ENCODE assay signal across 8 mouse cellular contexts in the genomic region with DNA sequence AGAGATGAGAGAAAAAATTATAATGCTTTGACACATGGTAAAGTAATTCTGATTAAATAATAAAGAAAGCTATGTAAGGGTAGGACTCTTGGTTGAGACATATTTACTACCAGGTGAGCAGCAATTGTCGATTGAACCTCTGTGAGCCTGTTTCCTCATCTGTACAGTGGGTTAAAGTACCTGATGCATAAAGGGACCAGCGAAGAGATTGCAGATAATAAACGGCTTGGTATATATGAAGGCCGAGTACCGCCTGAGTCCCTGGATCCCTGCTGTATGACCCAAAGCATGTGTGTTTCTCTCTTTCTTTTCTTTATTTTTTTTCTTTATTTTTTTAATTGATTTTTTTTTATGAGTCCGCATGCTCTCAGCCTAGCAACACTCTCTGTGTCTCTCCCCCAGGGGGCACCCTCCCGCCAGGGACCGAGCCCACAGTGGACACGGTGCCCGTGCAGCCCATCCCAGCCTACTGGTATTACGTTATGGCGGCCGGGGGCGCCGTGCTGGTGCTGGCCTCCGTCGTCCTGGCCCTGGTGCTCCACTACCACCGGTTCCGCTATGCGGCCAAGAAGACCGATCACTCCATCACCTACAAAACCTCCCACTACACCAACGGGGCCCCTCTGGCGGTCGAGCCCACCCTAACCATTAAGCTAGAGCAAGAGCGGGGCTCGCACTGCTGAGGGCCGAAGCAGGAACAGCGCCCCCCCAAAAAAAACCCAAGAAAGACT.
A peak's percentile ranks its signal among the peaks of the same experiment; 100 is the strongest.
DNase-seq lines count a peak whose midpoint lies in the region; ATAC-seq and TF ChIP-seq lines count a peak whose summit lies in the region.

No protein-coding gene starts in this region.

- H3K9ac ChIP-seq in ES-Bruce4 (ENCODE audit: low read depth, poor library complexity, severe bottlenecking) = peak overlapping the region; percentile 21
- no peak overlapping the region for H3K9ac ChIP-seq in embryonic facial prominence, embryonic 14.5 days (ENCODE audit: low read depth, low read length)
- no peak overlapping the region for H3K9ac ChIP-seq in hindbrain, embryonic 12.5 days

- DNase-seq in B cell, adult 2 months = peak; percentile 41 to 42
- no peak for DNase-seq in embryonic facial prominence, embryonic 14.5 days (ENCODE audit: low spot score)
- DNase-seq in left cerebral cortex, postnatal 36 days (ENCODE audit: low spot score in 2 of 2) = peak; percentile 39
- peak; percentile 77 for DNase-seq in right cerebral cortex, postnatal 4 days
- no peak for DNase-seq in MN1 (ENCODE audit: low spot score)

- no peaks in the 10 kb centered on the region for H3K36me3 ChIP-seq in ES-Bruce4 (ENCODE audit: control insufficient read depth, insufficient read depth, low read length, poor library complexity, severe bottlenecking)
- peaks cover 12% of the 10 kb centered on the region; the same call in 1 of the 2 replicates for H3K36me3 ChIP-seq in embryonic facial prominence, embryonic 14.5 days (ENCODE audit: control insufficient read depth, insufficient read depth, low read length)
- H3K36me3 ChIP-seq in hindbrain, embryonic 12.5 days = no peaks in the 10 kb centered on the region
- H3K36me3 ChIP-seq in megakaryocyte, embryonic 14.5 days (replicated peaks; ENCODE audit: low read length) = no peaks in the 10 kb centered on the region

- intact Hi-C loops in left cerebral cortex, postnatal 36 days (cut with DNase I) = no loop called here

- H3K27me3 ChIP-seq in ES-Bruce4 (ENCODE audit: control insufficient read depth, insufficient read depth, low read length, poor library complexity, severe bottlenecking) = no peaks in the 10 kb centered on the region
- no peaks in the 10 kb centered on the region for H3K27me3 ChIP-seq in embryonic facial prominence, embryonic 14.5 days (replicated peaks; ENCODE audit: control insufficient read depth, insufficient read depth, low read length)
- no peaks in the 10 kb centered on the region for H3K27me3 ChIP-seq in hindbrain, embryonic 12.5 days
- H3K27me3 ChIP-seq in megakaryocyte, embryonic 14.5 days (replicated peaks) = peaks cover 12% of the 10 kb centered on the region

- peaks cover 4% of the 10 kb centered on the region for H3K4me1 ChIP-seq in ES-Bruce4 (ENCODE audit: control insufficient read depth, insufficient read depth, low read length)
- H3K4me1 ChIP-seq in embryonic facial prominence, embryonic 14.5 days (ENCODE audit: control insufficient read depth, insufficient read depth, low read length) = peaks cover 15% of the 10 kb centered on the region
- H3K4me1 ChIP-seq in hindbrain, embryonic 12.5 days = peaks cover 22% of the 10 kb centered on the region
- H3K4me1 ChIP-seq in megakaryocyte, embryonic 14.5 days = no peaks in the 10 kb centered on the region

- 44% methylated on average over 28 of the region's 28 CpGs for WGBS in embryonic facial prominence, embryonic 14.5 days
- 23% methylated on average over 28 of the region's 28 CpGs for WGBS in hindbrain, embryonic 12.5 days

- H3K4me2 ChIP-seq in embryonic facial prominence, embryonic 14.5 days (ENCODE audit: low read depth, low read length) = peak overlapping the region; percentile 46
- H3K4me2 ChIP-seq in hindbrain, embryonic 12.5 days (replicated peaks) = peak overlapping the region; percentile 45

- ATAC-seq in embryonic facial prominence, embryonic 14.5 days (ENCODE audit: low read depth) = peak; percentile 71
- peak; percentile 83 for ATAC-seq in hindbrain, embryonic 12.5 days (ENCODE audit: low FRiP score)

- no peak for TF ChIP-seq EP300 in ES-Bruce4 (IDR thresholded peaks at IDR 0.05; ENCODE audit: insufficient read depth, low read depth, low read length)

- H3K4me3 ChIP-seq in ES-Bruce4 (ENCODE audit: low read depth, low read length) = peak overlapping the region; percentile 58
- peak overlapping the region; percentile 18; the same call in 1 of the 2 replicates for H3K4me3 ChIP-seq in embryonic facial prominence, embryonic 14.5 days (ENCODE audit: low read depth, low read length)
- peak overlapping the region; percentile 19 for H3K4me3 ChIP-seq in hindbrain, embryonic 12.5 days
- peak overlapping the region; percentile 71 for H3K4me3 ChIP-seq in megakaryocyte, embryonic 14.5 days (replicated peaks)

- TF ChIP-seq CTCF in ES-Bruce4 (IDR thresholded peaks at IDR 0.05; ENCODE audit: low read depth, low read length) = peak; percentile 48

- TF ChIP-seq POLR2A in ES-Bruce4 (IDR thresholded peaks at IDR 0.05; ENCODE audit: insufficient read depth, low read length) = no peak

- no peaks in the 10 kb centered on the region for H3K9me3 ChIP-seq in ES-Bruce4 (replicated peaks; ENCODE audit: control insufficient read depth, insufficient read depth, low read length, poor library complexity, severe bottlenecking)
- no peaks in the 10 kb centered on the region for H3K9me3 ChIP-seq in embryonic facial prominence, embryonic 14.5 days (ENCODE audit: control insufficient read depth, low read length)
- H3K9me3 ChIP-seq in hindbrain, embryonic 12.5 days (replicated peaks) = no peaks in the 10 kb centered on the region
- no peaks in the 10 kb centered on the region for H3K9me3 ChIP-seq in megakaryocyte, embryonic 14.5 days

- no peak overlapping the region for H3K27ac ChIP-seq in ES-Bruce4 (ENCODE audit: insufficient read depth, low read length)
- no peak overlapping the region for H3K27ac ChIP-seq in embryonic facial prominence, embryonic 14.5 days (replicated peaks; ENCODE audit: low read depth, low read length)
- no peak overlapping the region for H3K27ac ChIP-seq in hindbrain, embryonic 12.5 days

Comparison
In these comparisons a context has a peak if more than half of its experiments do, and no peak if none do; other contexts are left out.
1. DNase-seq: peak in B cell, adult 2 months (2 of 2), left cerebral cortex, postnatal 36 days (2 of 2) and right cerebral cortex, postnatal 4 days (single experiment); none in embryonic facial prominence, embryonic 14.5 days (single experiment) and MN1 (single experiment).
2. H3K4me3 ChIP-seq: peak in every context shown above with its lines; median percentile 71 in megakaryocyte, embryonic 14.5 days; 58 in ES-Bruce4; 19 in hindbrain, embryonic 12.5 days; 18 in embryonic facial prominence, embryonic 14.5 days.